8 mouse cellular contexts compared by ENCODE assay signal in genomic region chr2:121041098-121041497, GRCm38 (mm10). TPM values are rescaled to one million over a fixed set of nuclear protein-coding genes. Genes with fewer than 3 reads are reported as not detected.
DNase-seq lines count a peak whose midpoint lies in the region; ATAC-seq and TF ChIP-seq lines count a peak whose summit lies in the region.
"Had no signal": no experiment of that assay in that cellular context is flagged by ENCODE, and none has a peak within 500 bp of the region (broad histone marks: within the 10 kb centered on the region; RNA-seq: fewer than 3 reads in every experiment).

No protein-coding gene starts in this region.

- H3K9ac ChIP-seq in limb, embryonic 14.5 days (ENCODE audit: low read depth, low read length, severe bottlenecking) = no peak overlapping the region

- no peaks in the 10 kb centered on the region for H3K4me1 ChIP-seq in limb, embryonic 14.5 days (ENCODE audit: control insufficient read depth, insufficient read depth, low read length)
- H3K4me1 ChIP-seq in limb, embryonic 10.5 days = no peaks in the 10 kb centered on the region

- TF ChIP-seq POLR2A in limb, embryonic 14.5 days (IDR thresholded peaks at IDR 0.05; ENCODE audit: borderline replicate concordance, extremely low read depth, insufficient read depth, insufficient read length) = no peak

- H3K27ac ChIP-seq in limb, embryonic 14.5 days (replicated peaks; ENCODE audit: low read depth, low read length) = no peak overlapping the region
- H3K27ac ChIP-seq in limb, embryonic 10.5 days = no peak overlapping the region

- H3K4me2 ChIP-seq in limb, embryonic 14.5 days (replicated peaks; ENCODE audit: low read depth, low read length, severe bottlenecking) = no peak overlapping the region

- H3K9me3 ChIP-seq in limb, embryonic 14.5 days (ENCODE audit: control insufficient read depth, low read length) = no peaks in the 10 kb centered on the region
- H3K9me3 ChIP-seq in limb, embryonic 10.5 days (replicated peaks) = no peaks in the 10 kb centered on the region
- H3K9me3 ChIP-seq: megakaryocyte, embryonic 14.5 days had no signal

- peak; percentile 4 for DNase-seq in limb, embryonic 14.5 days (ENCODE audit: low spot score)
- no peak for DNase-seq in limb, embryonic 10.5 days (ENCODE audit: low spot score)
- DNase-seq in ZHBTc4 (ENCODE audit: low read depth, low spot score) = peak; percentile 40
- peak; percentile 43 for DNase-seq in cerebellum, adult 9-11 months
- DNase-seq in kidney, postnatal 36 days = peak; percentile 58 to 72
- DNase-seq in lung, postnatal 14 days = peak; percentile 58
- DNase-seq in yolk sac, embryonic 10.5 days (ENCODE audit: low spot score) = no peak

- 41% methylated on average over 5 of the region's 5 CpGs for WGBS in limb, embryonic 14.5 days
- WGBS in limb, embryonic 10.5 days = 50% methylated on average over 5 of the region's 5 CpGs

- H3K27me3 ChIP-seq in limb, embryonic 14.5 days (ENCODE audit: control insufficient read depth, insufficient read depth, low read length) = no peaks in the 10 kb centered on the region
- H3K27me3 ChIP-seq in limb, embryonic 10.5 days (ENCODE audit: low read depth, poor library complexity, severe bottlenecking) = no peaks in the 10 kb centered on the region

- no peak for ATAC-seq in limb, embryonic 14.5 days (ENCODE audit: low FRiP score, low read depth)

- H3K36me3 ChIP-seq in limb, embryonic 14.5 days (ENCODE audit: control insufficient read depth, insufficient read depth, low read length) = no peaks in the 10 kb centered on the region
- no peaks in the 10 kb centered on the region for H3K36me3 ChIP-seq in limb, embryonic 10.5 days

- no peak overlapping the region for H3K4me3 ChIP-seq in limb, embryonic 14.5 days (replicated peaks; ENCODE audit: low read length)
- no peak overlapping the region for H3K4me3 ChIP-seq in limb, embryonic 10.5 days
- H3K4me3 ChIP-seq: megakaryocyte, embryonic 14.5 days had no signal

RNA-seq across cellular contexts. Expression of gene Epb42, which starts 4.2 kb away (rescaled TPM):
- 0.38 and 0.77 TPM in 2 replicates for polyA plus RNA-seq in limb, embryonic 14.5 days (2012; rRNA removed)
- polyA plus RNA-seq in limb, embryonic 14.5 days (2014; fragmentation: Nextera tagmentation; extraction: Ambion mirVana) = 0.98 TPM in 1 of 2 replicates, not detected in the other
- 5.5 and 7.6 TPM in 2 replicates for polyA plus RNA-seq in limb, embryonic 10.5 days (2016; fragmentation: Nextera tagmentation; extraction: Ambion mirVana)

RNA-seq across cellular contexts. Expression of gene Ccndbp1, which starts 32.9 kb away (rescaled TPM):
- 36.9 and 39.9 TPM in 2 replicates for polyA plus RNA-seq in limb, embryonic 14.5 days (2012; rRNA removed)
- 40.2 and 40.7 TPM in 2 replicates for polyA plus RNA-seq in limb, embryonic 14.5 days (2014; fragmentation: Nextera tagmentation; extraction: Ambion mirVana)
- polyA plus RNA-seq in limb, embryonic 10.5 days (2016; fragmentation: Nextera tagmentation; extraction: Ambion mirVana) = 28.1 and 34.6 TPM in 2 replicates

RNA-seq across cellular contexts. Expression of gene Tgm5, which starts 44.5 kb away (rescaled TPM):
- 0.08 and 0.10 TPM in 2 replicates for polyA plus RNA-seq in limb, embryonic 14.5 days (2012; rRNA removed)
- not detected in 2 replicates for polyA plus RNA-seq in limb, embryonic 14.5 days (2014; fragmentation: Nextera tagmentation; extraction: Ambion mirVana)
- polyA plus RNA-seq in limb, embryonic 10.5 days (2016; fragmentation: Nextera tagmentation; extraction: Ambion mirVana) = not detected in 2 replicates

Comparison
In these comparisons a context has a peak if more than half of its experiments do, and no peak if none do; other contexts are left out.
1. DNase-seq: peak in limb, embryonic 14.5 days (single experiment), ZHBTc4 (single experiment), cerebellum, adult 9-11 months (single experiment), kidney, postnatal 36 days (2 of 2) and lung, postnatal 14 days (single experiment); none in limb, embryonic 10.5 days (single experiment) and yolk sac, embryonic 10.5 days (single experiment).